Mouse (Mus musculus) thymus, adult 2 months (tissue): ENCODE results near the gene Rps6ka4. TPM values are rescaled to one million over a fixed set of nuclear protein-coding genes. Genes with fewer than 3 reads are reported as not detected.

Experiments used
- DNase-seq: peaks from one replicate; pipeline ENCODE4 v3.0.0; 2021
- H3K27ac ChIP-seq: fragments of 200-500 bp; 2 replicates; pipeline ENCODE4 v1.5.1; 2012; ENCODE audit warnings: low read length, control low read depth; ENCODE audit not compliant: control insufficient read depth, insufficient read depth
- H3K27me3 ChIP-seq: fragments of 200-500 bp; 2 replicates; pipeline ENCODE4 v1.6.1; 2012; ENCODE audit warnings: mild to moderate bottlenecking, low read length, moderate library complexity, mixed read lengths; ENCODE audit not compliant: control insufficient read depth, insufficient read depth
- H3K36me3 ChIP-seq: fragments of 200-500 bp; 2 replicates; pipeline ENCODE4 v1.6.1; 2012; ENCODE audit warnings: mild to moderate bottlenecking, low read length, moderate library complexity; ENCODE audit not compliant: control insufficient read depth, insufficient read depth
- H3K4me1 ChIP-seq: fragments of 200-500 bp; replicated peaks from 2 replicates; pipeline ENCODE4 v1.6.1; 2012; ENCODE audit warnings: low read length; ENCODE audit not compliant: control insufficient read depth, insufficient read depth
- H3K4me3 ChIP-seq: fragments of 200-500 bp; 2 replicates; pipeline ENCODE4 v1.5.1; 2012; ENCODE audit warnings: mild to moderate bottlenecking, low read length, control low read depth, moderate library complexity; ENCODE audit not compliant: control insufficient read depth, insufficient read depth
- CTCF ChIP-seq: fragments of 200-500 bp; IDR thresholded peaks from 2 replicates; pipeline ENCODE4 v1.5.1; 2012; ENCODE audit warnings: mild to moderate bottlenecking, control low read depth, low read length, moderate library complexity, borderline replicate concordance; ENCODE audit not compliant: control insufficient read depth, poor library complexity, insufficient read depth; ENCODE audit errors: extremely low read depth
- POLR2A ChIP-seq: fragments of 200-500 bp; IDR thresholded peaks from 2 replicates; pipeline ENCODE4 v1.6.1; 2012; ENCODE audit warnings: mild to moderate bottlenecking, low read length, control low read depth, moderate library complexity; ENCODE audit not compliant: control insufficient read depth, poor library complexity, insufficient read depth; ENCODE audit errors: extremely low read depth
- WGBS: fragments of 180-500 bp; shearing (Covaris S2); methylation state at CpG from one replicate; pipeline ENCODE4 v1.1.7; 2018; 5-methylcytosine and 5-hydroxymethylcytosine counted together
- polyA plus RNA-seq: library from polyadenylated mRNA; depleted of rRNA; stranded (reverse); fragments of >200 nt; gene quantifications from 2 replicates; pipeline ENCODE4 v1.2.3, GENCODE M21; 2012; rRNA removed

Gene Rps6ka4
- polyA plus RNA-seq, 1 experiment = 29.5 TPM

GRCm38 (mm10) chr19:6826601-6827000 lies 13.8 kb downstream of the Rps6ka4 start:
- DNase-seq = no peak
- no peak for TF ChIP-seq CTCF
- TF ChIP-seq POLR2A = no peak
- 88% methylated on average over 3 of the region's 3 CpGs for WGBS
- Histone ChIP-seq H3K27me3 (no peaks in the 10 kb centered on the region), H3K36me3 (peaks cover 8% of the 10 kb centered on the region), H3K4me3 (no peak overlapping the region), H3K27ac (no peak overlapping the region), H3K4me1 (no peaks in the 10 kb centered on the region)

- no peak for TF ChIP-seq CTCF
- no peak for TF ChIP-seq POLR2A
- Histone ChIP-seq H3K27ac (no peak overlapping the region), H3K36me3 (peaks cover 2% of the 10 kb centered on the region), H3K27me3 (no peaks in the 10 kb centered on the region), H3K4me3 (no peak overlapping the region), H3K4me1 (no peaks in the 10 kb centered on the region)
- DNase-seq = no peak
- 89% methylated on average over 6 of the region's 6 CpGs for WGBS
These were observed 15.1 kb downstream of the Rps6ka4 start for GRCm38 (mm10) chr19:6825384-6825783.

GRCm38 (mm10) chr19:6820538-6821195 lies 19.8 kb downstream of the Rps6ka4 start:
- no peak for DNase-seq

GRCm38 (mm10) chr19:6819143-6819827 lies 21.2 kb downstream of the Rps6ka4 start:
- Histone ChIP-seq H3K4me1 (no peaks in the 10 kb centered on the region), H3K36me3 (no peaks in the 10 kb centered on the region), H3K27ac (no peak overlapping the region), H3K27me3 (no peaks in the 10 kb centered on the region), H3K4me3 (no peak overlapping the region)
- WGBS = 62% methylated on average over 10 of the region's 10 CpGs
- no peak for DNase-seq
- TF ChIP-seq POLR2A = no peak
- TF ChIP-seq CTCF = no peak

More at GRCm38 (mm10) chr19:6820538-6821195, 19.8 kb downstream of the Rps6ka4 start:
- Histone ChIP-seq H3K27me3 (no peaks in the 10 kb centered on the region), H3K36me3 (no peaks in the 10 kb centered on the region), H3K4me1 (no peaks in the 10 kb centered on the region), H3K27ac (no peak overlapping the region), H3K4me3 (no peak overlapping the region)
- 95% methylated on average over 13 of the region's 13 CpGs for WGBS
- TF ChIP-seq CTCF = no peak
- no peak for TF ChIP-seq POLR2A

- DNase-seq = no peak
- WGBS = 93% methylated on average over 3 of the region's 3 CpGs
- no peak overlapping the region for H3K27ac ChIP-seq
- H3K4me3 ChIP-seq = no peak overlapping the region
- H3K36me3 ChIP-seq = no peaks in the 10 kb centered on the region
- no peaks in the 10 kb centered on the region for H3K27me3 ChIP-seq
- TF ChIP-seq POLR2A = no peak
- no peak for TF ChIP-seq CTCF
- no peaks in the 10 kb centered on the region for H3K4me1 ChIP-seq
These were observed 25.5 kb downstream of the Rps6ka4 start for GRCm38 (mm10) chr19:6814958-6815357.

- Histone ChIP-seq H3K4me3 (no peak overlapping the region), H3K27ac (no peak overlapping the region), H3K27me3 (no peaks in the 10 kb centered on the region), H3K4me1 (no peaks in the 10 kb centered on the region), H3K36me3 (no peaks in the 10 kb centered on the region)
- WGBS = 94% methylated on average over 4 of the region's 4 CpGs
- no peak for TF ChIP-seq POLR2A
- no peak for TF ChIP-seq CTCF
- DNase-seq = no peak
These were observed 26.1 kb downstream of the Rps6ka4 start for GRCm38 (mm10) chr19:6814366-6814765.

Other genes with a start within 250 kb of the Rps6ka4 start
- gene Ccdc88b, start 17.6 kb upstream of the Rps6ka4 start, polyA plus RNA-seq = 225 and 234 TPM in 2 replicates
- 183 and 203 TPM in 2 replicates for gene Trmt112, start 69.1 kb upstream of the Rps6ka4 start, polyA plus RNA-seq
- gene Prdx5, start 69.5 kb upstream of the Rps6ka4 start, polyA plus RNA-seq = 99.4 and 133 TPM in 2 replicates
- gene Esrra, start 81.2 kb upstream of the Rps6ka4 start, polyA plus RNA-seq = 67.9 and 77.4 TPM in 2 replicates
- gene Catsperz, start 84.7 kb upstream of the Rps6ka4 start, polyA plus RNA-seq = 3.7 and 5.2 TPM in 2 replicates
- 1.5 and 1.8 TPM in 2 replicates for gene Kcnk4, start 93.9 kb upstream of the Rps6ka4 start, polyA plus RNA-seq
- gene Bad, start 101.2 kb upstream of the Rps6ka4 start, polyA plus RNA-seq = 59.1 and 65.6 TPM in 2 replicates
- gene Gpr137, start 101.8 kb upstream of the Rps6ka4 start, polyA plus RNA-seq = 66.8 and 86.6 TPM in 2 replicates
- 337 and 340 TPM in 2 replicates for gene Ppp1r14b, start 134.3 kb upstream of the Rps6ka4 start, polyA plus RNA-seq
- gene Plcb3, start 135.8 kb upstream of the Rps6ka4 start, polyA plus RNA-seq = 27.2 and 35.5 TPM in 2 replicates
- gene Fkbp2, start 139.9 kb upstream of the Rps6ka4 start, polyA plus RNA-seq = 33.2 and 39.4 TPM in 2 replicates
- 38.4 and 38.8 TPM in 2 replicates for gene Vegfb, start 147.0 kb upstream of the Rps6ka4 start, polyA plus RNA-seq
- 28.0 and 31.6 TPM in 2 replicates for gene Dnajc4, start 151.9 kb upstream of the Rps6ka4 start, polyA plus RNA-seq
- 43.0 and 46.5 TPM in 2 replicates for gene Nudt22, start 155.5 kb upstream of the Rps6ka4 start, polyA plus RNA-seq
- 8.4 and 9.9 TPM in 2 replicates for gene Trpt1, start 155.5 kb upstream of the Rps6ka4 start, polyA plus RNA-seq
- gene Fermt3, start 178.8 kb upstream of the Rps6ka4 start, polyA plus RNA-seq = 345 and 352 TPM in 2 replicates
- 87.4 and 89.5 TPM in 2 replicates for gene Stip1, start 199.3 kb upstream of the Rps6ka4 start, polyA plus RNA-seq
- gene Macrod1, start 216.2 kb upstream of the Rps6ka4 start, polyA plus RNA-seq = 37.5 and 49.3 TPM in 2 replicates